Mouse (Mus musculus): ENCODE measurements around the gene Olfr124. TPM values are rescaled to one million over a fixed set of nuclear protein-coding genes. Genes with fewer than 3 reads are reported as not detected.

Gene Olfr124
- polyA plus RNA-seq (2012; rRNA removed; ENCODE audit: low replicate concordance), result not detected in 2 replicates

DNA sequence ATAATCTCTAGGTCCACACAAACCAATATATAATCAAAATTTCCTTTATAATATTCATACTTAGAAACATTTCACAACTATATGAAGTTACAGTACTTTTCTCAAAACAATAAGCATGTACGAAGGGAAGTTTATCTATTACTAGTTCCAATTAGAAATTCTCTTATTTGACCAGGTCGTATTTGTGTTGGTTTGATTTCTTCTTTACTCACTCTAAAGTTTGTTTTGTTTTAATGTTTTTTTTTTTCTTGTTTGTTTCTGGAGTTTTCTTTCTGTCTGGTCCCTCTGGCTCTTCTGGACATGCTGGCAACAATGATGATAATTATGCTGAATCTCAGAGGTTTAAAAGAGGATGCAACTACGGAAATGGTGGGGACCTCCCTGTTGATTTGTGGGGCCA, at the start of gene Olfr124:
Olfr124 (plus strand) TSS at position 301 of the 400 bp plus-strand sequence.

DNA sequence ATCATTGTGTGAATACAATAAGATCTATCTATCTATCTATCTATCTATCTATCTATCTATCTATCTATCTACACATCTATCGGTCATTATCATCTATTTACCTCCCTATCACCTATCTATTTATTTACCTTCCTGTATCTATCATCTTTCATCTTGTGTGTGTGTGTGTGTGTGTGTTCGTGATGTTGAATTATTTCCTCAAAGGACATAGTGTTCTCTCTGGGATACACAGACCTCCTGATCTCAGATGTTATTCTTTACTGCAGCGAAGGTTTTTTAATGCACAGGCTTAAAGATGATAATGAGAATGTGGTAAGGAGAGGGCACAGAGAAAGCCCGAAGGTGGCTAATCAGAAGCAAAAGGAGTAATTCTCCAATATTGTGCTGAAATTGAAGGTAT, 31.4 kb upstream of the Olfr124 start, which contains the start of gene Olfr122:
Olfr122 (plus strand) TSS at position 301 of the 400 bp plus-strand sequence.

DNA sequence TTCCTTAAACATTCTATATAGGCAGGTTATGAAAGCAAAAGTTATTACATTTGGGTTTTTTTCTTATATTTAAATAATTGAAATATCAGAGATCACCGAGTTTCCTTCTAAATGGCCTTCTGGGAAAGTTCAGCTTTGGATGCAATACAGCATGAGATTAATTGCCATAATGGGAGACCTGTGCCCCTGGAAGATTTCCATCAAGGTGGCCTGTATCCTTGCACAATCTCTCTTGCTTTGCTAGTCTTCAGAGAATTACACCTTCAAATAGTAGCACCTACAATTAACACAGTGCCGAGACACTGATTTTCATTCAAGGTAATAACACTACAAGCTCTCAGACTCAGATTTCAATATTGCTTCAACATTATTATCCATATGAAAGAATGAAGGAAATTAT, 6.5 kb upstream of the Olfr124 start, which contains the start of gene Olfr123:
Olfr123 (plus strand) TSS at position 301 of the 400 bp plus-strand sequence.

DNA sequence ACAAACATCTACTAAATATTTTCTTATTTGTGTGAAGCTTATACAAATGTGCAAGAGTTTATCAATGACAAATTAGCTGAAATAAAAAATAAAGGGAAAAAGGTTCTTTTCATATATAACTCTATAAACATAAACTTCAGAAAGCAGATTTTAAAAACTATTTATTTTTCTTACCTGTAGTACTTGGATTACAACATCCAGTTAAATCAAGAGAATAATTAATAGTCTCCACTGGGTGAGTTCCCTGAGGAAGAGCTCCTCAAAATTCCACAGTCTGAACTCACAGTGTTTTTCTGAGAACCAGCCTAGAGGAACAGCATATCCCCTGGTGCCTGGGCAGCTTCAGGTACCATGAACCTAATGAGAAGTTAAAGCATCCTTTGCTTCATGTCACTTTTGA, 33.0 kb downstream of the Olfr124 start, which contains the start of gene Olfr125:
Olfr125 (plus strand) TSS at position 301 of the 400 bp plus-strand sequence.

DNA sequence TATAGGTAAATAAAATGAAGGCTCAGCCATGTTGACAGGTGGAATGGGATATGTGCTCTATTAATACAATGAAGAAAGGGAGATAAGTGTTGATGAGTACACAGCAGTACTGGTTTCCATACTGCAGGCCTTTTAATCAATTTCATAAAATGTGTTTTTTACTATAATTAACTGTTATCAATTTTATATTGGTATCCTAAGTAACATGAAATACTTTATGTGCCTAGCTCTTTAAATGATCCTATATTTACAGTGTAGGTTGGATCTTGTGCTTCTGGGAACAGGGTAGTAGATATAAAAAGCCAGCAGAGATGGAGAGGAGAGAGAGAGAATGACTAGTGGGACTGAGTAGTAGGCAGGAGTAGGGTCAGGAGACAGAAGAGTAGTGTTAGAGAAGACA, 47.5 kb downstream of the Olfr124 start, which contains the start of gene Olfr126:
Olfr126 (plus strand) TSS at position 301 of the 400 bp plus-strand sequence.

Other genes starting within 250 kb of the Olfr124 start
- not detected in 2 replicates for gene Olfr112, start 230.4 kb upstream of the Olfr124 start, polyA plus RNA-seq (2012; rRNA removed; ENCODE audit: low replicate concordance)
- gene Olfr113, start 222.2 kb upstream of the Olfr124 start, polyA plus RNA-seq (2012; rRNA removed; ENCODE audit: low replicate concordance), result not detected in 2 replicates
- not detected in 2 replicates for gene Olfr114, start 207.1 kb upstream of the Olfr124 start, polyA plus RNA-seq (2012; rRNA removed; ENCODE audit: low replicate concordance)
- not detected in 2 replicates for gene Olfr115, start 172.8 kb upstream of the Olfr124 start, polyA plus RNA-seq (2012; rRNA removed; ENCODE audit: low replicate concordance)
- not detected in 2 replicates for gene Olfr116, start 172.7 kb upstream of the Olfr124 start, polyA plus RNA-seq (2012; rRNA removed; ENCODE audit: low replicate concordance)
- not detected in 2 replicates for gene Olfr117, start 136.1 kb upstream of the Olfr124 start, polyA plus RNA-seq (2012; rRNA removed; ENCODE audit: low replicate concordance)
- not detected in 2 replicates for gene Olfr118, start 132.9 kb upstream of the Olfr124 start, polyA plus RNA-seq (2012; rRNA removed; ENCODE audit: low replicate concordance)
- gene Olfr119, start 103.3 kb upstream of the Olfr124 start, polyA plus RNA-seq (2012; rRNA removed; ENCODE audit: low replicate concordance), result not detected in 2 replicates
- not detected in 2 replicates for gene Olfr120, start 78.1 kb upstream of the Olfr124 start, polyA plus RNA-seq (2012; rRNA removed; ENCODE audit: low replicate concordance)
- not detected in 2 replicates for gene Olfr121, start 51.0 kb upstream of the Olfr124 start, polyA plus RNA-seq (2012; rRNA removed; ENCODE audit: low replicate concordance)
- not detected in 2 replicates for gene Olfr122, start 31.3 kb upstream of the Olfr124 start, polyA plus RNA-seq (2012; rRNA removed; ENCODE audit: low replicate concordance)
- not detected in 2 replicates for gene Olfr123, start 6.4 kb upstream of the Olfr124 start, polyA plus RNA-seq (2012; rRNA removed; ENCODE audit: low replicate concordance)
- gene Olfr125, start 33.1 kb downstream of the Olfr124 start, polyA plus RNA-seq (2012; rRNA removed; ENCODE audit: low replicate concordance), result not detected in 2 replicates
- gene Olfr126, start 47.6 kb downstream of the Olfr124 start, polyA plus RNA-seq (2012; rRNA removed; ENCODE audit: low replicate concordance), result not detected in 2 replicates
- gene Olfr127, start 100.5 kb downstream of the Olfr124 start, polyA plus RNA-seq (2012; rRNA removed; ENCODE audit: low replicate concordance), result not detected in 2 replicates
- not detected in 2 replicates for gene Olfr128, start 120.7 kb downstream of the Olfr124 start, polyA plus RNA-seq (2012; rRNA removed; ENCODE audit: low replicate concordance)
- not detected in 2 replicates for gene Olfr761, start 153.2 kb downstream of the Olfr124 start, polyA plus RNA-seq (2012; rRNA removed; ENCODE audit: low replicate concordance)